14 mouse cellular contexts compared by ENCODE assay signal in genomic region chr14:48754080-48754720, GRCm38 (mm10).
DNase-seq lines count a peak whose midpoint lies in the region; ATAC-seq and TF ChIP-seq lines count a peak whose summit lies in the region.
"Had no signal": no experiment of that assay in that cellular context is flagged by ENCODE, and none has a peak within 500 bp of the region (broad histone marks: within the 10 kb centered on the region; RNA-seq: fewer than 3 reads in every experiment).

No protein-coding gene starts in this region.

- no peaks in the 10 kb centered on the region for H3K36me3 ChIP-seq in embryonic facial prominence, embryonic 11.5 days (replicated peaks; ENCODE audit: control insufficient read depth, insufficient read depth, low read depth, low read length)
- H3K36me3 ChIP-seq in midbrain, embryonic 10.5 days: peaks cover 4% of the 10 kb centered on the region
- H3K36me3 ChIP-seq in neural tube, embryonic 13.5 days: no peaks in the 10 kb centered on the region
- no peaks in the 10 kb centered on the region for H3K36me3 ChIP-seq in stomach, postnatal 0 days (ENCODE audit: control insufficient read depth, insufficient read depth, low read length)
- H3K36me3 ChIP-seq: intestine, embryonic 15.5 days; liver, embryonic 13.5 days had no signal

- TF ChIP-seq CTCF in stomach, postnatal 0 days (IDR thresholded peaks at IDR 0.05; ENCODE audit: low read depth): no peak
- TF ChIP-seq CTCF in lung, adult 2 months (IDR thresholded peaks at IDR 0.05; ENCODE audit: insufficient read depth, low read length): no peak

- H3K4me2 ChIP-seq in embryonic facial prominence, embryonic 11.5 days (ENCODE audit: low read depth, low read length): no peak overlapping the region
- H3K4me2 ChIP-seq in neural tube, embryonic 13.5 days: peak overlapping the region; percentile 4; the same call in 1 of the 2 replicates
- H3K4me2 ChIP-seq in stomach, postnatal 0 days (replicated peaks; ENCODE audit: low read depth): no peak overlapping the region
- H3K4me2 ChIP-seq: intestine, embryonic 15.5 days; liver, embryonic 13.5 days had no signal

- 0 out of 2 replicates have a peak, but pooled peaks have one; percentile 20 for ATAC-seq in embryonic facial prominence, embryonic 11.5 days (replicated peaks; ENCODE audit: insufficient number of reproducible peaks, low FRiP score, low TSS enrichment, low read depth)
- peak; percentile 59; the same call in 1 of the 2 replicates for ATAC-seq in neural tube, embryonic 13.5 days (ENCODE audit: low read depth)
- ATAC-seq in stomach, postnatal 0 days (ENCODE audit: low FRiP score, low TSS enrichment): no peak
- ATAC-seq: intestine, embryonic 15.5 days had no signal

- WGBS in embryonic facial prominence, embryonic 11.5 days: 17% methylated on average over 11 of the region's 11 CpGs
- 8% methylated on average over 11 of the region's 11 CpGs for WGBS in midbrain, embryonic 10.5 days
- 9% methylated on average over 11 of the region's 11 CpGs for WGBS in neural tube, embryonic 13.5 days
- WGBS in stomach, postnatal 0 days: 35% methylated on average over 11 of the region's 11 CpGs
- WGBS in lung, adult 2 months: 41% methylated on average over 11 of the region's 11 CpGs

- H3K4me3 ChIP-seq in embryonic facial prominence, embryonic 11.5 days (ENCODE audit: low read depth, low read length): no peak overlapping the region
- peak overlapping the region; percentile 48 for H3K4me3 ChIP-seq in midbrain, embryonic 10.5 days
- H3K4me3 ChIP-seq in neural tube, embryonic 13.5 days: no peak overlapping the region
- no peak overlapping the region for H3K4me3 ChIP-seq in stomach, postnatal 0 days (ENCODE audit: low read depth, low read length)
- H3K4me3 ChIP-seq in lung, adult 2 months (replicated peaks; ENCODE audit: extremely low read depth, low read depth, low read length): no peak overlapping the region
- H3K4me3 ChIP-seq: intestine, embryonic 15.5 days; liver, embryonic 13.5 days; myocyte had no signal

- no peak overlapping the region for H3K9ac ChIP-seq in embryonic facial prominence, embryonic 11.5 days (replicated peaks; ENCODE audit: low read length)
- no peak overlapping the region for H3K9ac ChIP-seq in neural tube, embryonic 13.5 days
- H3K9ac ChIP-seq in stomach, postnatal 0 days (ENCODE audit: low read length): no peak overlapping the region
- H3K9ac ChIP-seq: intestine, embryonic 15.5 days; liver, embryonic 13.5 days had no signal

- DNase-seq in ZHBTc4 (ENCODE audit: low read depth, low spot score): peak; percentile 89
- DNase-seq in embryonic facial prominence, embryonic 11.5 days (ENCODE audit: low spot score): peak; percentile 27
- DNase-seq in midbrain, embryonic 10.5 days (ENCODE audit: low spot score): peak; percentile 56
- DNase-seq in testis, postnatal 10 days (ENCODE audit: low spot score): no peak
- no peak for DNase-seq in Muller cell, postnatal 12 days (ENCODE audit: inconsistent ontology term)
- no peak for DNase-seq in stomach, postnatal 0 days (ENCODE audit: low spot score)
- no peak for DNase-seq in lung, adult 2 months
- DNase-seq: cerebellum, adult 18-20 months; liver, embryonic 13.5 days; lung, postnatal 14 days had no signal

- TF ChIP-seq EP300 in stomach, postnatal 0 days (optimal IDR thresholded peaks at IDR 0.05): no peak

- H3K27me3 ChIP-seq in embryonic facial prominence, embryonic 11.5 days (ENCODE audit: control insufficient read depth, insufficient read depth, low read length): peaks cover 8% of the 10 kb centered on the region; the same call in 1 of the 2 replicates
- H3K27me3 ChIP-seq in midbrain, embryonic 10.5 days (ENCODE audit: low read depth, poor library complexity, severe bottlenecking): 0 out of 2 replicates have a peak, but pooled peaks cover 9% of the 10 kb centered on the region
- H3K27me3 ChIP-seq in neural tube, embryonic 13.5 days: peaks cover 59% of the 10 kb centered on the region
- H3K27me3 ChIP-seq in stomach, postnatal 0 days (ENCODE audit: control insufficient read depth, insufficient read depth, low read length): no peaks in the 10 kb centered on the region
- H3K27me3 ChIP-seq: CH12.LX had no signal

- no peaks in the 10 kb centered on the region for H3K9me3 ChIP-seq in embryonic facial prominence, embryonic 11.5 days (replicated peaks; ENCODE audit: control insufficient read depth, low read length)
- H3K9me3 ChIP-seq in midbrain, embryonic 10.5 days (replicated peaks): no peaks in the 10 kb centered on the region; the same call in 1 of the 2 replicates
- H3K9me3 ChIP-seq in neural tube, embryonic 13.5 days: no peaks in the 10 kb centered on the region
- no peaks in the 10 kb centered on the region for H3K9me3 ChIP-seq in stomach, postnatal 0 days (ENCODE audit: control insufficient read depth, low read length)
- H3K9me3 ChIP-seq: intestine, embryonic 15.5 days; liver, embryonic 13.5 days had no signal

- TF ChIP-seq POLR2A in lung, adult 2 months (IDR thresholded peaks at IDR 0.05; ENCODE audit: borderline replicate concordance, extremely low read depth, low read depth, low read length): no peak

- H3K27ac ChIP-seq in embryonic facial prominence, embryonic 11.5 days (replicated peaks; ENCODE audit: low read depth, low read length): no peak overlapping the region
- peak overlapping the region; percentile 91 for H3K27ac ChIP-seq in midbrain, embryonic 10.5 days (replicated peaks)
- no peak overlapping the region for H3K27ac ChIP-seq in neural tube, embryonic 13.5 days (replicated peaks)
- H3K27ac ChIP-seq in stomach, postnatal 0 days (replicated peaks): no peak overlapping the region
- H3K27ac ChIP-seq: intestine, embryonic 15.5 days; liver, embryonic 13.5 days had no signal

- H3K4me1 ChIP-seq in embryonic facial prominence, embryonic 11.5 days (ENCODE audit: control insufficient read depth, insufficient read depth, low read length): no peaks in the 10 kb centered on the region; the same call in 1 of the 2 replicates
- H3K4me1 ChIP-seq in midbrain, embryonic 10.5 days: peaks cover 55% of the 10 kb centered on the region
- H3K4me1 ChIP-seq in neural tube, embryonic 13.5 days (replicated peaks): peaks cover 36% of the 10 kb centered on the region
- H3K4me1 ChIP-seq in stomach, postnatal 0 days (replicated peaks; ENCODE audit: control insufficient read depth, insufficient read depth): no peaks in the 10 kb centered on the region
- no peaks in the 10 kb centered on the region for H3K4me1 ChIP-seq in lung, adult 2 months (ENCODE audit: control insufficient read depth, insufficient read depth, low read length)
- H3K4me1 ChIP-seq: intestine, embryonic 15.5 days; liver, embryonic 13.5 days had no signal

Comparison
In these comparisons a context has a peak if more than half of its experiments do, and no peak if none do; other contexts are left out.
1. DNase-seq: peak in ZHBTc4 (single experiment), embryonic facial prominence, embryonic 11.5 days (single experiment) and midbrain, embryonic 10.5 days (single experiment); none in testis, postnatal 10 days (single experiment), Muller cell, postnatal 12 days (single experiment), stomach, postnatal 0 days (single experiment) and lung, adult 2 months (single experiment).